Mouse (Mus musculus): ENCODE data around the gene Kif5c. TPM values are rescaled to one million over a fixed set of nuclear protein-coding genes. Genes with fewer than 3 reads are reported as not detected.

Gene Kif5c
- polyA plus RNA-seq, 1 experiment = not detected

DNA sequence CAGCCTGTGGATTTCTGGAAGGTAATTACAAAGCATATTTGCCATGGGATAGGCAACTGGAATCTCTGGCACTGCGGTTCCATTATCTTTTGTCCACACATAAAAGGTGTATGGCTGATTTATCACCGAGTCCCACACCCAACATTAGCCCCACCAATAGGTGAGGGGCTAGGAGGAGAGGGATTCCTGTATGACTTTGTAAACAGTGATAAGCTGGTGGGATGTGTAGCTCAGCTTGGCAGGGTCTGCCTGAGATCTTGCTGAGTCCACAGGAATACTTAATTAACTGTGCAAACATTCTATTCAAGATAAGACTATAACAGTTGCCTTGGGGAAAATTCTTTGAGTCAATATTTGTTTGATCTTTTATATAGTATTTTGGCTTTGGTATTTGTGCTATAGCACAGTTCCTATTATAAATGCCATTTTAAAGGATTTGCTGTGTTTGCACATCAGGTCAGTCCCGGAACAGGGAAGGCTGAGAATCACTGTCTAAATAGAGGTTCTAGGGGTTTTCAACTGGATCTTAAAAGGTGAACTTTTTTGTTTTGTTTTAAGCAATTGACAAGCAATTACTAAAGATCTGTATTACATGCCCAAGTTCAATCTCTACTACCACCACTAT, 196.7 kb downstream of the Kif5c start:
- Histone ChIP-seq H3K9me3 (ENCODE audit: control insufficient read depth, low read length) (no peaks in the 10 kb centered on the region), H3K4me1 (ENCODE audit: control insufficient read depth) (no peaks in the 10 kb centered on the region), H3K4me3 (replicated peaks) (no peak overlapping the region), H3K27me3 (ENCODE audit: control insufficient read depth) (no peaks in the 10 kb centered on the region), H3K36me3 (ENCODE audit: control insufficient read depth) (no peaks in the 10 kb centered on the region)
- no peak for TF ChIP-seq GATA1 (IDR thresholded peaks at IDR 0.05; ENCODE audit: low read length)
- no peak for TF ChIP-seq TAL1 (IDR thresholded peaks at IDR 0.05; ENCODE audit: low read length)

DNA sequence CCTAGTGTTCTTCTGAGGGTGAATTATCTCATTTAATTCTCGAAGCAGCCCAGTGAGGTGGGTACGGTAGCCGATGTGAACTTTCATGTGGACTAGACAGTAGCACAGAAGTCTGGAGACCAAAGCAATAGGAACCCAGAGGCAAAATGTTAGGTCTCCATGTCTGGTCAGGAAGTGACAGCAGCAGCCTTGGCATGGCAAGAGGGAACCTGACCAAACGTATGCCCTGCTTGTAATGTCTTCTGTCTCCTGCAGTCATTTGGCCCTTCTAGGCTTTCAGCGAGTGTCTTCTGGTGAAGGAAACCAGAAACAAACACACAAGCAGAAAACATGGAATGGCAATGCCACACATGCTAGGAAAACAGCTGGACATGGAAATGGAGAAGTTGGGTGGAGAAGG, 197.5 kb downstream of the Kif5c start:
- TF ChIP-seq GATA1 (IDR thresholded peaks at IDR 0.05; ENCODE audit: low read length) = no peak
- TF ChIP-seq TAL1 (IDR thresholded peaks at IDR 0.05; ENCODE audit: low read length) = no peak
- Histone ChIP-seq H3K4me1 (ENCODE audit: control insufficient read depth) (no peaks in the 10 kb centered on the region), H3K27me3 (ENCODE audit: control insufficient read depth) (no peaks in the 10 kb centered on the region), H3K36me3 (ENCODE audit: control insufficient read depth) (no peaks in the 10 kb centered on the region), H3K9me3 (ENCODE audit: control insufficient read depth, low read length) (no peaks in the 10 kb centered on the region), H3K4me3 (replicated peaks) (no peak overlapping the region)

DNA sequence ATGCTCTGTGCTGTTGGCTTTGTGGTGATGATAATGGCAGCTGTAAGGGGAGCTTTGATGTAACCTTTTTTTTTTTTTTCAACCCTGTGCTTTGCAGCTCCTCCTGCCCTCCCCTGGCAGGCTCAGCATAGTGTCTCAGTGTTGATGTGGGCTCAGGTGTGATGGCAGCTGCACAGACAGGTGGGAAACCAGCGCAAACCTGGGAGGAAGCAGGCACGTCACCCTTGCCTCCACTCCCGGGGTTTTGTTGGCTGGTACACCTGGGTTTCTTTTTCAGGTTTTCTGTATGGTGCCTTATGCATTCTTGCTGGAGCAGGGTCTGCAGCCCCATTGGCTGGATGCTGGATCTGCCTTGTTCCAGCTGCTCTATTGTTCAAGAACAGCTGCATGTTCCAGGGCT, 198.1 kb downstream of the Kif5c start:
- Histone ChIP-seq H3K4me3 (replicated peaks) (no peak overlapping the region), H3K9me3 (ENCODE audit: control insufficient read depth, low read length) (no peaks in the 10 kb centered on the region), H3K36me3 (ENCODE audit: control insufficient read depth) (no peaks in the 10 kb centered on the region), H3K4me1 (ENCODE audit: control insufficient read depth) (no peaks in the 10 kb centered on the region), H3K27me3 (ENCODE audit: control insufficient read depth) (no peaks in the 10 kb centered on the region)
- TF ChIP-seq GATA1 (IDR thresholded peaks at IDR 0.05; ENCODE audit: low read length) = no peak
- no peak for TF ChIP-seq TAL1 (IDR thresholded peaks at IDR 0.05; ENCODE audit: low read length)

DNA sequence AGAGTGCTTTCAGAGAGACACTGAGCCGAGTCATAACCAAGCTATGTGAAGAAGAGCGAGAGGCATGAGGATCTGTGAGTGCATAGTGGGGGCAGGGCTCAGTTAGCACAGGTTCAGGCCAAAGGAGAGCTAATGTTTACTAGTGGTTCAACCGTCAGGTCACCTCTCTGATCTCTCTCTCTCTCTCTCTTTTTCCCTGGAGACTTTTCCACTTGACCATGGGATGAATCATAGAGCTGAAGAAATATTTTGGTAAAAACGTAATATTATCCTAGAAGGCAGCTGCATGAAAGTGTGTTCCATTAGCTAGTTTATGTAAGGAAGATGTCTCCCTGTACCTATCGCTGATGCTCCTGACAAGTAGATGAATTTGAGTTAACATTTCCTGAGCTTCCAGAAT, 199.0 kb downstream of the Kif5c start:
- Histone ChIP-seq H3K27me3 (ENCODE audit: control insufficient read depth) (no peaks in the 10 kb centered on the region), H3K36me3 (ENCODE audit: control insufficient read depth) (no peaks in the 10 kb centered on the region), H3K4me1 (ENCODE audit: control insufficient read depth) (no peaks in the 10 kb centered on the region), H3K9me3 (ENCODE audit: control insufficient read depth, low read length) (no peaks in the 10 kb centered on the region), H3K4me3 (replicated peaks) (no peak overlapping the region)
- TF ChIP-seq TAL1 (IDR thresholded peaks at IDR 0.05; ENCODE audit: low read length) (no peak), GATA1 (IDR thresholded peaks at IDR 0.05; ENCODE audit: low read length) (no peak)

DNA sequence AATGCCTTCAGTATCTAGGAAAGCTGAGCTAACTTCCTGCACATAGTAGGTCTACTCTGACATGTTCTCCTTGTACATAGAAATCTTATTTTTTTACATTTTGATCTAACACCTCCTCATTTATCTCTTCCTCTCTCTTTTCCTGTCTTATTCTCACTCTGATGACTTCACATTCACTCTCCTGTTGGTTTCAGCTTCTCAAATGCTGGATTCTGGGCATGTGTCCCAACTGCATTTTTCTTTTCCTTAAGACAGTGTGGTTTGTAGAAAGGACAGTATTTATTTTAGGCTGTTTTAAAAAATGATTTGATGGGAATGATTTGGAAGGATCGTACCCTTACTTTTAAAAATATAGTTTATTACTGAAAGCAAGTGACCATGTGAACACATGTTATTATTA, 203.2 kb downstream of the Kif5c start:
- no peaks in the 10 kb centered on the region for H3K9me3 ChIP-seq (ENCODE audit: control insufficient read depth, low read length)
- no peak overlapping the region for H3K4me3 ChIP-seq (replicated peaks)
- no peak for TF ChIP-seq GATA1 (IDR thresholded peaks at IDR 0.05; ENCODE audit: low read length)
- TF ChIP-seq TAL1 (IDR thresholded peaks at IDR 0.05; ENCODE audit: low read length) = no peak
- no peaks in the 10 kb centered on the region for H3K27me3 ChIP-seq (ENCODE audit: control insufficient read depth)
- H3K36me3 ChIP-seq (ENCODE audit: control insufficient read depth) = no peaks in the 10 kb centered on the region
- H3K4me1 ChIP-seq (ENCODE audit: control insufficient read depth) = no peaks in the 10 kb centered on the region

Other genes with a start within 250 kb of the Kif5c start
- gene Epc2, start 167.8 kb upstream of the Kif5c start, polyA plus RNA-seq (2012) = 0.21 and 0.22 TPM in 2 replicates
- gene Lypd6b, start 168.4 kb downstream of the Kif5c start, polyA plus RNA-seq (2012) = not detected in 2 replicates

Data from erythroblast, embryonic 14.5 days (primary cell).